Mouse (Mus musculus) central nervous system, embryonic 18 days (tissue): Measurements from ENCODE around the gene Trp53inp2. TPM values are rescaled to one million over a fixed set of nuclear protein-coding genes. Genes with fewer than 3 reads are reported as not detected.

Experiments used
- polyA plus RNA-seq: library from polyadenylated mRNA; depleted of rRNA; stranded (reverse); fragments of >200 nt; gene quantifications from 2 replicates; pipeline ENCODE4 v1.2.3, GENCODE M21; 2012; rRNA removed

The Trp53inp2 gene
- polyA plus RNA-seq: 89.8 and 90.7 TPM in 2 replicates

GRCm38 (mm10) chr2:155380261-155381059, at the start of gene Trp53inp2:
Gene Trp53inp2, plus strand, starts transcription at chr2:155381059.

GRCm38 (mm10) chr2:155356971-155357591, 23.8 kb upstream of the Trp53inp2 start, which contains the start of gene Pigu:
Gene Pigu, minus strand, starts transcription at chr2:155357430.

Other genes with a start within 250 kb of the Trp53inp2 start
- gene Itch, start 247.6 kb upstream of the Trp53inp2 start, polyA plus RNA-seq: 18.1 and 19.8 TPM in 2 replicates
- 910 and 959 TPM in 2 replicates for gene Dynlrb1, start 144.5 kb upstream of the Trp53inp2 start, polyA plus RNA-seq
- 365 and 374 TPM in 2 replicates for gene Map1lc3a, start 104.8 kb upstream of the Trp53inp2 start, polyA plus RNA-seq
- 60.8 and 61.6 TPM in 2 replicates for gene Pigu, start 23.6 kb upstream of the Trp53inp2 start, polyA plus RNA-seq
- gene Ncoa6, start 92.8 kb downstream of the Trp53inp2 start, polyA plus RNA-seq: 53.6 and 53.9 TPM in 2 replicates
- gene Acss2, start 136.9 kb downstream of the Trp53inp2 start, polyA plus RNA-seq: 29.8 and 33.9 TPM in 2 replicates
- gene Ggt7, start 137.2 kb downstream of the Trp53inp2 start, polyA plus RNA-seq: 151 and 168 TPM in 2 replicates
- gene Gss, start 211.8 kb downstream of the Trp53inp2 start, polyA plus RNA-seq: 8.3 TPM in 2 replicates
- gene Myh7b, start 230.2 kb downstream of the Trp53inp2 start, polyA plus RNA-seq: 0.54 and 2.7 TPM in 2 replicates